ENCODE assay signal across 16 mouse cellular contexts in genomic region chr10:60691671-60692390, GRCm38 (mm10). TPM values are rescaled to one million over a fixed set of nuclear protein-coding genes. Genes with fewer than 3 reads are reported as not detected.
A peak's percentile ranks its signal among the peaks of the same experiment; 100 is the strongest.
DNase-seq lines count a peak whose midpoint lies in the region; ATAC-seq and TF ChIP-seq lines count a peak whose summit lies in the region.
"Had no signal": no experiment of that assay in that cellular context is flagged by ENCODE, and none has a peak within 500 bp of the region (broad histone marks: within the 10 kb centered on the region; RNA-seq: fewer than 3 reads in every experiment).

No protein-coding gene starts in this region.

- no peaks in the 10 kb centered on the region for H3K36me3 ChIP-seq in forebrain, embryonic 13.5 days (ENCODE audit: poor library complexity, severe bottlenecking)
- no peaks in the 10 kb centered on the region for H3K36me3 ChIP-seq in forebrain, embryonic 11.5 days (ENCODE audit: control insufficient read depth, insufficient read depth, low read length)
- H3K36me3 ChIP-seq in splenic B cell, adult 2 months (ENCODE audit: control insufficient read depth, insufficient read depth, low read length, poor library complexity, severe bottlenecking) = no peaks in the 10 kb centered on the region
- H3K36me3 ChIP-seq: embryonic facial prominence, embryonic 13.5 days; heart, embryonic 13.5 days; intestine, embryonic 15.5 days; limb, embryonic 13.5 days; lung, embryonic 15.5 days had no signal

- no peak for DNase-seq in forebrain, embryonic 11.5 days (ENCODE audit: low spot score)
- DNase-seq in left cerebral cortex, postnatal 4 days = peak; percentile 43
- DNase-seq in left cerebral cortex, adult 11 months (ENCODE audit: low spot score) = no peak
- peak; percentile 91 for DNase-seq in brain, embryonic 14.5 days (ENCODE audit: low read depth)
- peak; percentile 47 for DNase-seq in splenic B cell, adult 2 months (ENCODE audit: low read depth, low spot score)
- no peak for DNase-seq in cerebellum, adult 9-10 months
- no peak for DNase-seq in ovary, postnatal 10 days (ENCODE audit: low spot score)
- DNase-seq: cerebellum, adult 2 months; retina, postnatal 1 day had no signal

- no peaks in the 10 kb centered on the region for H3K9me3 ChIP-seq in forebrain, embryonic 13.5 days (replicated peaks)
- no peaks in the 10 kb centered on the region for H3K9me3 ChIP-seq in forebrain, embryonic 11.5 days (ENCODE audit: control insufficient read depth, low read length)
- H3K9me3 ChIP-seq: embryonic facial prominence, embryonic 13.5 days; heart, embryonic 13.5 days; intestine, embryonic 15.5 days; limb, embryonic 13.5 days; lung, embryonic 15.5 days had no signal

- TF ChIP-seq POLR2A in brain, embryonic 14.5 days (IDR thresholded peaks at IDR 0.05; ENCODE audit: borderline replicate concordance, extremely low read depth, insufficient read depth, insufficient read length, poor library complexity, severe bottlenecking) = no peak

- no peak overlapping the region for H3K9ac ChIP-seq in forebrain, embryonic 13.5 days
- no peak overlapping the region for H3K9ac ChIP-seq in forebrain, embryonic 11.5 days (ENCODE audit: low read length)
- H3K9ac ChIP-seq: embryonic facial prominence, embryonic 13.5 days; heart, embryonic 13.5 days; intestine, embryonic 15.5 days; limb, embryonic 13.5 days; lung, embryonic 15.5 days had no signal

- peaks cover 17% of the 10 kb centered on the region for H3K4me1 ChIP-seq in forebrain, embryonic 13.5 days
- H3K4me1 ChIP-seq in forebrain, embryonic 11.5 days (replicated peaks; ENCODE audit: control insufficient read depth, insufficient read depth, low read length) = peaks cover 3% of the 10 kb centered on the region; the same call in 1 of the 2 replicates

- H3K27ac ChIP-seq in forebrain, embryonic 13.5 days = no peak overlapping the region
- H3K27ac ChIP-seq in forebrain, embryonic 11.5 days (ENCODE audit: low read depth, low read length) = no peak overlapping the region
- H3K27ac ChIP-seq: embryonic facial prominence, embryonic 13.5 days; heart, embryonic 13.5 days; intestine, embryonic 15.5 days; limb, embryonic 13.5 days; lung, embryonic 15.5 days had no signal

- TF ChIP-seq CTCF in brain, embryonic 14.5 days (IDR thresholded peaks at IDR 0.05; ENCODE audit: borderline replicate concordance, extremely low read depth, insufficient read depth, insufficient read length) = no peak

- H3K4me3 ChIP-seq in forebrain, embryonic 13.5 days = no peak overlapping the region
- H3K4me3 ChIP-seq in forebrain, embryonic 11.5 days (ENCODE audit: low read depth, low read length) = no peak overlapping the region
- H3K4me3 ChIP-seq: embryonic facial prominence, embryonic 13.5 days; heart, embryonic 13.5 days; intestine, embryonic 15.5 days; limb, embryonic 13.5 days; lung, embryonic 15.5 days had no signal

- peaks cover 35% of the 10 kb centered on the region for H3K27me3 ChIP-seq in forebrain, embryonic 13.5 days
- peaks cover 20% of the 10 kb centered on the region for H3K27me3 ChIP-seq in forebrain, embryonic 11.5 days (ENCODE audit: control insufficient read depth, insufficient read depth, low read length)
- no peaks in the 10 kb centered on the region for H3K27me3 ChIP-seq in splenic B cell, adult 2 months (ENCODE audit: control insufficient read depth, insufficient read depth, low read length, poor library complexity, severe bottlenecking)

- intact Hi-C loops in left cerebral cortex, postnatal 4 days (cut with DNase I) = loop anchor here (5.0 kb wide), 1 partner anchor 280 kb away; no protein-coding TSS in a partner anchor

- H3K4me2 ChIP-seq in forebrain, embryonic 13.5 days = peak overlapping the region; percentile 23
- H3K4me2 ChIP-seq in forebrain, embryonic 11.5 days (ENCODE audit: low read depth, low read length, severe bottlenecking) = no peak overlapping the region
- H3K4me2 ChIP-seq: embryonic facial prominence, embryonic 13.5 days; heart, embryonic 13.5 days; intestine, embryonic 15.5 days; limb, embryonic 13.5 days; lung, embryonic 15.5 days had no signal

- 59% methylated on average over 20 of the region's 20 CpGs for WGBS in forebrain, embryonic 13.5 days
- WGBS in forebrain, embryonic 11.5 days = 87% methylated on average over 20 of the region's 20 CpGs

- peak; percentile 75 for ATAC-seq in forebrain, embryonic 13.5 days
- ATAC-seq in forebrain, embryonic 11.5 days (replicated peaks; ENCODE audit: low FRiP score) = no peak
- ATAC-seq: intestine, embryonic 15.5 days; Patski had no signal

RNA-seq across cellular contexts. Expression of gene Cdh23, which starts 4.5 kb away (rescaled TPM):
- polyA plus RNA-seq in forebrain, embryonic 13.5 days (2015; fragmentation: Nextera tagmentation; extraction: Ambion mirVana) = 0.89 and 1.1 TPM in 2 replicates
- polyA plus RNA-seq in forebrain, embryonic 11.5 days (2014; fragmentation: Nextera tagmentation; extraction: Ambion mirVana) = 0.36 and 0.43 TPM in 2 replicates
- total RNA-seq in left cerebral cortex, postnatal 4 days (2021) = 1 to 10 TPM; 1.3 to 1.8 TPM
- 4.3 and 9.0 TPM in 2 replicates for polyA plus RNA-seq in brain, embryonic 14.5 days (2012; rRNA removed)

Comparison
In these comparisons a context has a peak if more than half of its experiments do, and no peak if none do; other contexts are left out.
1. DNase-seq: peak in left cerebral cortex, postnatal 4 days (single experiment), brain, embryonic 14.5 days (single experiment) and splenic B cell, adult 2 months (single experiment); none in forebrain, embryonic 11.5 days (single experiment), left cerebral cortex, adult 11 months (single experiment), cerebellum, adult 9-10 months (single experiment) and ovary, postnatal 10 days (single experiment).